Mouse (Mus musculus) kidney, postnatal 0 days (tissue): ENCODE measurements around the gene Grm1. TPM values are rescaled to one million over a fixed set of nuclear protein-coding genes. Genes with fewer than 3 reads are reported as not detected.

Source experiments
- ATAC-seq: fragments of 200-750 bp; cut with Nextera tagmentation; replicated peaks from 2 replicates; pipeline ENCODE4 v1.8.0; 2017; ENCODE audit warnings: low read depth, moderate number of reproducible peaks, moderate TSS enrichment, moderate library complexity; ENCODE audit not compliant: low FRiP score
- DNase-seq: peaks from one replicate; pipeline ENCODE4 v3.0.0-alpha.2; 2016; ENCODE audit warnings: low spot score
- H3K27ac ChIP-seq: fragments of 300-500 bp; sonication (generic); 2 replicates; pipeline ENCODE4 v1.5.1; 2014; ENCODE audit warnings: mild to moderate bottlenecking
- H3K27me3 ChIP-seq: fragments of 300-500 bp; sonication (generic); 2 replicates; pipeline ENCODE4 v1.6.1; 2014; ENCODE audit warnings: low read length, mixed read lengths; ENCODE audit not compliant: insufficient read depth
- H3K36me3 ChIP-seq: fragments of 300-500 bp; sonication (generic); 2 replicates; pipeline ENCODE4 v1.6.1; 2014; ENCODE audit warnings: low read length, mixed read lengths; ENCODE audit not compliant: insufficient read depth
- H3K4me1 ChIP-seq: fragments of 300-500 bp; sonication (generic); replicated peaks from 2 replicates; pipeline ENCODE4 v1.6.1; 2014; ENCODE audit warnings: antibody characterized with exemption, low read length, mixed read lengths; ENCODE audit not compliant: insufficient read depth
- H3K4me2 ChIP-seq: fragments of 300-500 bp; sonication (generic); 2 replicates; pipeline ENCODE4 v1.6.1; 2014; ENCODE audit warnings: mild to moderate bottlenecking, low read length, moderate library complexity, mixed read lengths
- H3K4me3 ChIP-seq: fragments of 300-500 bp; sonication (generic); replicated peaks from 2 replicates; pipeline ENCODE4 v1.5.1; 2014; ENCODE audit warnings: low read depth, low read length
- H3K9ac ChIP-seq: fragments of 300-500 bp; sonication (generic); 2 replicates; pipeline ENCODE4 v1.6.1; 2014; ENCODE audit warnings: low read depth, low read length
- H3K9me3 ChIP-seq: fragments of 300-500 bp; sonication (generic); replicated peaks from 2 replicates; pipeline ENCODE4 v1.6.1; 2016; ENCODE audit warnings: low read length, inconsistent platforms, mixed read lengths
- CTCF ChIP-seq: IDR thresholded peaks from 2 replicates; pipeline ENCODE4 v1.5.1; 2016; ENCODE audit warnings: antibody characterized with exemption, low read depth, mild to moderate bottlenecking, moderate library complexity
- WGBS: fragments of 180-500 bp; shearing (Covaris S2); extraction: QIAGEN DNeasy Blood & Tissue Kit; methylation state at CpG from one replicate; pipeline ENCODE4 v1.1.7; 2014; 5-methylcytosine and 5-hydroxymethylcytosine counted together
- polyA plus RNA-seq: library from polyadenylated mRNA; unstranded; fragments of >200 nt; fragmentation: Nextera tagmentation; extraction: Ambion mirVana; gene quantifications from 2 replicates; pipeline ENCODE4 v1.2.1, GENCODE M21; 2015

Grm1 gene
- not detected in 2 replicates for polyA plus RNA-seq

- TF ChIP-seq CTCF: no peak
- WGBS: 3% methylated on average over 24 of the region's 32 CpGs
- Histone ChIP-seq H3K4me1 (no peaks in the 10 kb centered on the region), H3K4me3 (no peak within 1 kb of the TSS), H3K9me3 (no peaks in the 10 kb centered on the region), H3K4me2 (no peak within 1 kb of the TSS), H3K27me3 (peaks cover 22% of the 10 kb centered on the region), H3K9ac (no peak within 1 kb of the TSS), H3K27ac (no peak within 1 kb of the TSS), H3K36me3 (no peaks in the 10 kb centered on the region)
- ATAC-seq: 0 out of 2 replicates have a peak, but pooled peaks have one; percentile 68
- peak; percentile 60 for DNase-seq
These were observed at the start of gene Grm1 for GRCm38 (mm10) chr10:11081611-11082398. Grm1 (minus strand) TSS chr10:11082356.

DNA sequence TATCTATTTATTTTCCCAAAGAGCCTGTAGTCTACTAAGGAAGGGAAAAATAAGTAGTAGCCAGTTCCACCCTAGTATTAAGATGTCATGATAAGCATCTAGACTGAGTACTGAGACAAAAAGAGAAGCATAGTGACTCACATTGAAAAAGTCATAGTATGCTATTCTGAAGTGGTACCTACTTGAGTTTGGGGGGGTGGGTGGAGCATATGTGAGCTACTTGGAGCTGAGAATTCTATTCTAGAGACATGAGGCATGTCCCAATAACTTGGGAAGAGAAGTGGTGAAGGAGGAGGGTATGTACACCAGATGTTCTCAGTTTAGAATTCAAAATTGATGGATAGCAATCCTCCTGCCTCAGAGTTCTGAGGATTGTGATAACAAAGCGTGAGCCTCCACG lies 39.6 kb upstream of the Grm1 start:
- H3K4me1 ChIP-seq: no peaks in the 10 kb centered on the region
- H3K27ac ChIP-seq: no peak overlapping the region
- no peak overlapping the region for H3K9ac ChIP-seq
- no peaks in the 10 kb centered on the region for H3K27me3 ChIP-seq
- no peak for TF ChIP-seq CTCF
- no peaks in the 10 kb centered on the region for H3K36me3 ChIP-seq
- no peak overlapping the region for H3K4me3 ChIP-seq
- ATAC-seq (no peak), DNase-seq (no peak)
- no peak overlapping the region for H3K4me2 ChIP-seq
- WGBS: 87% methylated on average over 2 of the region's 2 CpGs
- no peaks in the 10 kb centered on the region for H3K9me3 ChIP-seq

DNA sequence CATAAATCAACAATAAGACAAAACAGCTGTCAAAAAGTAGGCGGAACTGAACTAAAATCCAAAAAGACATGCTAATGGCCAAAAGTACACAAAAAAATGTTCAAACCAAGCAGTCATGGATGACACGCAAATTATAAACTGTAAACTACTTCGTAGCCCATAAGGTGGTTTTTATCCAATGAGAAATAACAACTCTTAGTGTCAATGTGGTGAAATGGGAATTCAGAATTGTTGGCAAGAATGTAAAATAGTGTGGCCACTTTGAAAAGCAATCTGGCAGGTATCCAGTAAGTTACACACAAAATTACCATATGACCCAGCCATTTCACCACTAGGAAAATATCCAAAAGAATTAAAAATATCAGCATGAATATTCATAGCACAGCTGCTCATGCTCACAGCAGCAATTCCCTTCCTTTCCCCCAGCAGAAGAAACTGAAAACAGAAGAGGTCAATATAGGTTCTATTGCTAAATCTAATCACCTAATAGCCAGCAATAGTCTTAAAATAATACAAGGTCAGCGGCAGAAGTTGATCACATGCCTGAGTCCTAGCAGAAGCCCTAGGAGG lies 16.4 kb upstream of the Grm1 start:
- no peak for ATAC-seq
- TF ChIP-seq CTCF: no peak
- Histone ChIP-seq H3K27me3 (no peaks in the 10 kb centered on the region), H3K36me3 (no peaks in the 10 kb centered on the region), H3K27ac (no peak overlapping the region), H3K4me1 (no peaks in the 10 kb centered on the region), H3K9ac (no peak overlapping the region), H3K9me3 (no peaks in the 10 kb centered on the region), H3K4me2 (no peak overlapping the region), H3K4me3 (no peak overlapping the region)
- no peak for DNase-seq
- WGBS: 87% methylated on average over 4 of the region's 4 CpGs

DNA sequence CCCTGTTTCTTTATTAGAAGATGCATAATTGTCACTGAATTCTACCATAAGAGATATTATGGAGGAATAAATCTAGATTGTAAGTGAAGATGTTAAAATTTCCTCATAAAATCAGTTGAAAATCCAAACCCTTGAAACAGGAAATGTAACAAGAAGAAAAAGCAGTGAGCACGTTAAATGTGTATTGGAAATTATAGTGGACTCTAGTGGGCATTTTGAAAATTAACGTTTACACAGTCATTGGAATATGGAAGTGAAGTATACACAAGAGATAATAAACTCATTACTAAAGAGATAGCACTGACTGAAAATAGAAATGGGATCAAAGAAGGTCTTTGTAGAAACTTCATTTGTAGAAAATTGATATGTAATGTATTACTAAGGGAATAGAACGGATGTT lies 4.2 kb upstream of the Grm1 start:
- H3K9ac ChIP-seq: no peak overlapping the region
- no peak for TF ChIP-seq CTCF
- peaks cover 7% of the 10 kb centered on the region for H3K27me3 ChIP-seq
- DNase-seq: no peak
- ATAC-seq: no peak
- H3K27ac ChIP-seq: no peak overlapping the region
- H3K4me2 ChIP-seq: no peak overlapping the region
- H3K4me3 ChIP-seq: no peak overlapping the region
- no peaks in the 10 kb centered on the region for H3K4me1 ChIP-seq
- H3K36me3 ChIP-seq: no peaks in the 10 kb centered on the region
- H3K9me3 ChIP-seq: no peaks in the 10 kb centered on the region
- WGBS: 83% methylated on average over 3 of the region's 3 CpGs

DNA sequence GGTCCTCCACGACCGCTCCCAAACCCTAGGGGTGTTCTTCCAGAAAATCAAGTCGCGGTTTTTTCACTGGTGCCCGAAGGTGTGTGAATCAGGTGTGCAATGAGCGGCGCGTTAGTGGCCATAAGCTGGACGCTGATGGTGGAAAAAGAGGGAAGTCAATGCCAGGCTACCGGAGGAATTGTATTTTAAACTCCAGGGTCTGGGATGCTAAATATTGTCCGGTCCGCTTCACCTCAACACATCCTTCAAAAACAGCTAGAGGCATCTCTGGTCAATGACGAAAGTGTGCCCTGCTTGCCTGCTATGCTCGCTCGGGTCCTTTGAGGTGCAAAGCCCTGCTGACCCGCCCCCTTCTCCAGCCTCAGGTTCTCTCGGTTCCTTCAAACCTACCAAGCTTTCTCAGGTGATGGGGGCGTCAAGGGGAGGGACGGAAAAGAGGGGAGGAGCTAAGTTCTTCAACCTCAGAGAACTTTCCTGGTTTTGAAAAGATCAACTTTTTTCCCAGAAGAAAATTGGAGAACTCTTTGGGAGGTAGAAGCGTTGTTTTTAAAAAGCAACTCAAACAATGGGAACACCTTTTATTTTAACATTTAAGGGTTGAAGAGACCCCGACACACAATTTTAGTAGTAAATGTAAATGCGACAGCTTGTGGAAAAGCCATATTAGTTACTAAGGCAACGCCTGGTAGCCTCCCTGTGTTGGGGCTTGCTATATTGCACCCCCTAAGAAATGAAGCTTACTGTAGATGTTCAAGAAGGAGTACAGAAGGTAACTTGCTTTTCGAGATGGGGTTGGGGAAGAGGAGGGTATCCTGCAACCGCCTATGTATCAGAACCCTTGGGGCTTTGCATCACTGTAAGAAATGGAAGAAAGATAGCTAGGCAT lies 1.2 kb downstream of the Grm1 start:
- DNase-seq (no peak), ATAC-seq (no peak)
- Histone ChIP-seq H3K27me3 (peaks cover 22% of the 10 kb centered on the region), H3K4me1 (no peaks in the 10 kb centered on the region), H3K27ac (no peak overlapping the region), H3K9me3 (no peaks in the 10 kb centered on the region), H3K9ac (no peak overlapping the region), H3K4me3 (no peak overlapping the region), H3K36me3 (no peaks in the 10 kb centered on the region), H3K4me2 (no peak overlapping the region)
- WGBS: 12% methylated on average over 25 of the region's 25 CpGs
- TF ChIP-seq CTCF: no peak

- 10% methylated on average over 33 of the region's 33 CpGs for WGBS
- Histone ChIP-seq H3K4me1 (no peaks in the 10 kb centered on the region), H3K9ac (no peak overlapping the region), H3K9me3 (no peaks in the 10 kb centered on the region), H3K4me3 (no peak overlapping the region), H3K27ac (no peak overlapping the region), H3K27me3 (peaks cover 22% of the 10 kb centered on the region), H3K4me2 (no peak overlapping the region), H3K36me3 (no peaks in the 10 kb centered on the region)
- TF ChIP-seq CTCF: no peak
- DNase-seq (no peak), ATAC-seq (no peak)
These were observed 2.0 kb downstream of the Grm1 start for GRCm38 (mm10) chr10:11080013-11080724.
